Mouse (Mus musculus) forebrain, embryonic 14.5 days (tissue): ENCODE results near the gene Cdyl. TPM values are rescaled to one million over a fixed set of nuclear protein-coding genes. Genes with fewer than 3 reads are reported as not detected.

Experiments used
- ATAC-seq: fragments of 200-750 bp; cut with Nextera tagmentation; 2 replicates; pipeline ENCODE4 v1.8.0; 2017; ENCODE audit warnings: mild to moderate bottlenecking, moderate library complexity
- DNase-seq: peaks from one replicate; pipeline ENCODE4 v3.0.0-alpha.2; 2015; ENCODE audit warnings: low spot score
- H3K27ac ChIP-seq: fragments of 300-500 bp; sonication (generic); 2 replicates; pipeline ENCODE4 v1.5.1; 2014; ENCODE audit warnings: low read depth, mild to moderate bottlenecking, control low read depth, low read length, moderate library complexity
- H3K27me3 ChIP-seq: fragments of 300-500 bp; sonication (generic); replicated peaks from 2 replicates; pipeline ENCODE4 v1.6.1; 2014; ENCODE audit warnings: low read length, control low read depth, mixed read lengths; ENCODE audit not compliant: control insufficient read depth, insufficient read depth
- H3K36me3 ChIP-seq: fragments of 300-500 bp; sonication (generic); 2 replicates; pipeline ENCODE4 v1.6.1; 2014; ENCODE audit warnings: low read length, control low read depth; ENCODE audit not compliant: control insufficient read depth, insufficient read depth
- H3K4me1 ChIP-seq: fragments of 300-500 bp; sonication (generic); 2 replicates; pipeline ENCODE4 v1.6.1; 2014; ENCODE audit warnings: antibody characterized with exemption, low read length, control low read depth; ENCODE audit not compliant: control insufficient read depth, insufficient read depth
- H3K4me2 ChIP-seq: fragments of 300-500 bp; sonication (generic); 2 replicates; pipeline ENCODE4 v1.6.1; 2014; ENCODE audit warnings: mild to moderate bottlenecking, control low read depth, low read length
- H3K4me3 ChIP-seq: fragments of 300-500 bp; sonication (generic); 2 replicates; pipeline ENCODE4 v1.5.1; 2014; ENCODE audit warnings: low read depth, low read length, control low read depth
- H3K9ac ChIP-seq: fragments of 300-500 bp; sonication (generic); 2 replicates; pipeline ENCODE4 v1.6.1; 2014; ENCODE audit warnings: mild to moderate bottlenecking, low read length, control low read depth, moderate library complexity
- H3K9me3 ChIP-seq: fragments of 300-500 bp; sonication (generic); replicated peaks from 2 replicates; pipeline ENCODE4 v1.6.1; 2016; ENCODE audit warnings: low read length, control low read depth, mixed read lengths; ENCODE audit not compliant: control insufficient read depth
- WGBS: fragments of 180-500 bp; shearing (Covaris S2); extraction: QIAGEN DNeasy Blood & Tissue Kit; methylation state at CpG from one replicate; pipeline ENCODE4 v1.1.7; 2014; 5-methylcytosine and 5-hydroxymethylcytosine counted together
- polyA plus RNA-seq: library from polyadenylated mRNA; unstranded; fragments of >200 nt; fragmentation: Nextera tagmentation; extraction: Ambion mirVana; gene quantifications from 2 replicates; pipeline ENCODE4 v1.2.1, GENCODE M21; 2014

Gene Cdyl
- polyA plus RNA-seq, 1 experiment from 2014 or later = 4.5 TPM

GRCm38 (mm10) chr13:35742696-35743095 lies 83.1 kb downstream of the Cdyl start:
- peak overlapping the region; percentile 89 for H3K4me3 ChIP-seq
- H3K4me1 ChIP-seq = peaks cover 10% of the 10 kb centered on the region
- DNase-seq (no peak), ATAC-seq (no peak)
- peak overlapping the region; percentile 87 for H3K9ac ChIP-seq
- H3K36me3 ChIP-seq = no peaks in the 10 kb centered on the region
- no peak overlapping the region for H3K27ac ChIP-seq
- H3K27me3 ChIP-seq = peaks cover 24% of the 10 kb centered on the region
- peak overlapping the region; percentile 95 for H3K4me2 ChIP-seq
- WGBS = 25% methylated on average over 4 of the region's 4 CpGs
- peaks cover 9% of the 10 kb centered on the region; the same call in 1 of the 2 replicates for H3K9me3 ChIP-seq

GRCm38 (mm10) chr13:35743196-35743595 lies 83.6 kb downstream of the Cdyl start:
- 61% methylated on average over 1 of the region's 1 CpGs for WGBS
- peak overlapping the region; percentile 95; the same call in 1 of the 2 replicates for H3K4me2 ChIP-seq
- H3K27me3 ChIP-seq = peaks cover 24% of the 10 kb centered on the region
- no peak overlapping the region for H3K9ac ChIP-seq
- ATAC-seq (no peak), DNase-seq (no peak)
- no peaks in the 10 kb centered on the region for H3K36me3 ChIP-seq
- peaks cover 10% of the 10 kb centered on the region for H3K4me1 ChIP-seq
- H3K4me3 ChIP-seq = 0 out of 2 replicates have a peak overlapping the region, but pooled peaks have one; percentile 89
- peaks cover 12% of the 10 kb centered on the region; the same call in 1 of the 2 replicates for H3K9me3 ChIP-seq
- H3K27ac ChIP-seq = no peak overlapping the region

DNA sequence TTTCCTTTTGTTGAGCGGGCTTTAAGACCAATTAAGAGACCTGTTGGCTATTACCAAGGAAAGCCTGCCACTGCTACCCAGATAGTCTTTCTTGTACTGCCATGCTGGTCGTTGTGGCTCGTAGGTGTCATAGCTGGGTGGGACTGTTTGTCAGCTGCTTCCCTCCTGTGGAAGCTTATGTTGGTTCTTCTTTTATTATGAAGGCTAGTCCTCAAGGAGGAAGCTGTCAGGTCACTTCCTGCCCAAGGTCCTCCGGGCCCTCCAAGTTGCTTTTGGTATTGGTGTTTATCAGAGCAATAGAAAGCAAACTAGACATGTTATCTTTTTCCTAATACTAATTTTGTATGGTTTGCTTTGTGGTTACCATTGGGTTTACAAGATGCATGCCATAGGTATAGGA lies 89.6 kb downstream of the Cdyl start:
- H3K27ac ChIP-seq = no peak overlapping the region
- H3K27me3 ChIP-seq = no peaks in the 10 kb centered on the region
- H3K36me3 ChIP-seq = no peaks in the 10 kb centered on the region
- H3K4me2 ChIP-seq = no peak overlapping the region
- WGBS = 91% methylated on average over 4 of the region's 4 CpGs
- peaks cover 12% of the 10 kb centered on the region; the same call in 1 of the 2 replicates for H3K9me3 ChIP-seq
- DNase-seq (no peak), ATAC-seq (no peak)
- no peak overlapping the region for H3K4me3 ChIP-seq
- no peak overlapping the region for H3K9ac ChIP-seq
- no peaks in the 10 kb centered on the region for H3K4me1 ChIP-seq

DNA sequence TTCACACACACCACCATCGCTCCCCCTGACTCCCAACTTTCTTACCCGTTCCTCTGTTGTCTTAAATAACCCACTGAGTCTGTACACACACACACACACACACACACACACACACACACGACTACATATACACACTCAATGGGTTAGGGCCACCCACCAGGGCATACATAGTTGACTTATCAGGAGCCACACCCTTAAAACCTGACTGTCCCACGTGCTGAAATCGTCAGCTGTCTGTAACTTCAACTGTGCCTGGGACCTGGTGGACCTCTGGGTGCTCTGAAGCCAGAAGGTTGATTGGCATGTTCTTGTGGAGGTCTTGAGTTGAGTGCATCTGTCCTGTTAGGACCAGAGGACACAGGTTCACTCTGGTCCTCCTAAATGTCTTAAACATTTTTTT lies 90.0 kb downstream of the Cdyl start:
- DNase-seq = no peak
- WGBS = 82% methylated on average over 5 of the region's 5 CpGs

DNA sequence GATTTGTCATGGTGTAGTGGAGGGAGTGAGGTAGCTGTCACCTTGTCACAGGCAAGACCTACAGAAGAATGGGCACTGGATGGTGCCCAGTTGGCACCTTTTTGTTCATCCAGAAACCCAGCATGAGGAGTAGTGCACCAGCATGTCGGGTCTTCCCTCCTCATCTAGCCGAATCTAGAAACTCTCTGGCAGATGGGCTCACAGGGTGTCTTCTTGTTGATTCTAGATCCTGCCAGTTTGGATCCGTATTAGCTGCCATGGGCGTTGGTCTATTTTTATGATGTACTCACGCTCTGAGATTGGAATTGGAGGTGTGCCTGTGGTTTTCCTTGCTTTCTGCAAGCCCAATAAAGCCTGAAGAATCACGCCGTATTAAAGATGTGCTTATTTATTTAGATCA lies 92.4 kb downstream of the Cdyl start:
- H3K27me3 ChIP-seq = no peaks in the 10 kb centered on the region
- H3K9me3 ChIP-seq = peaks cover 8% of the 10 kb centered on the region; the same call in 1 of the 2 replicates
- H3K9ac ChIP-seq = no peak overlapping the region
- H3K4me2 ChIP-seq = no peak overlapping the region
- DNase-seq (no peak), ATAC-seq (no peak)
- H3K4me1 ChIP-seq = no peaks in the 10 kb centered on the region
- no peak overlapping the region for H3K4me3 ChIP-seq
- no peaks in the 10 kb centered on the region for H3K36me3 ChIP-seq
- WGBS = 90% methylated on average over 7 of the region's 7 CpGs
- no peak overlapping the region for H3K27ac ChIP-seq

More for the DNA sequence above, 90.0 kb downstream of the Cdyl start:
- Histone ChIP-seq H3K9me3 (peaks cover 12% of the 10 kb centered on the region; the same call in 1 of the 2 replicates), H3K4me2 (no peak overlapping the region), H3K36me3 (no peaks in the 10 kb centered on the region), H3K9ac (no peak overlapping the region), H3K27ac (no peak overlapping the region), H3K4me3 (no peak overlapping the region), H3K27me3 (no peaks in the 10 kb centered on the region), H3K4me1 (no peaks in the 10 kb centered on the region)
- ATAC-seq = no peak

- Histone ChIP-seq H3K27ac (no peak overlapping the region), H3K27me3 (no peaks in the 10 kb centered on the region), H3K9ac (no peak overlapping the region), H3K4me1 (no peaks in the 10 kb centered on the region), H3K4me2 (no peak overlapping the region), H3K36me3 (no peaks in the 10 kb centered on the region), H3K4me3 (no peak overlapping the region), H3K9me3 (no peaks in the 10 kb centered on the region)
- ATAC-seq (no peak), DNase-seq (no peak)
- WGBS = 96% methylated on average over 6 of the region's 6 CpGs
Observed at GRCm38 (mm10) chr13:35755002-35755401, 95.4 kb downstream of the Cdyl start.

GRCm38 (mm10) chr13:35755655-35756283 lies 96.1 kb downstream of the Cdyl start:
- Histone ChIP-seq H3K27ac (no peak overlapping the region), H3K4me2 (no peak overlapping the region), H3K36me3 (no peaks in the 10 kb centered on the region), H3K27me3 (no peaks in the 10 kb centered on the region), H3K9me3 (no peaks in the 10 kb centered on the region), H3K4me1 (no peaks in the 10 kb centered on the region), H3K4me3 (no peak overlapping the region), H3K9ac (no peak overlapping the region)
- ATAC-seq (no peak), DNase-seq (no peak)
- 86% methylated on average over 8 of the region's 8 CpGs for WGBS

GRCm38 (mm10) chr13:35756393-35757338 lies 97.0 kb downstream of the Cdyl start:
- Histone ChIP-seq H3K9ac (no peak overlapping the region), H3K27me3 (no peaks in the 10 kb centered on the region), H3K36me3 (no peaks in the 10 kb centered on the region), H3K4me2 (no peak overlapping the region), H3K27ac (no peak overlapping the region), H3K4me3 (no peak overlapping the region), H3K9me3 (no peaks in the 10 kb centered on the region), H3K4me1 (no peaks in the 10 kb centered on the region)
- ATAC-seq = no peak
- WGBS = 92% methylated on average over 21 of the region's 21 CpGs
- no peak for DNase-seq

DNA sequence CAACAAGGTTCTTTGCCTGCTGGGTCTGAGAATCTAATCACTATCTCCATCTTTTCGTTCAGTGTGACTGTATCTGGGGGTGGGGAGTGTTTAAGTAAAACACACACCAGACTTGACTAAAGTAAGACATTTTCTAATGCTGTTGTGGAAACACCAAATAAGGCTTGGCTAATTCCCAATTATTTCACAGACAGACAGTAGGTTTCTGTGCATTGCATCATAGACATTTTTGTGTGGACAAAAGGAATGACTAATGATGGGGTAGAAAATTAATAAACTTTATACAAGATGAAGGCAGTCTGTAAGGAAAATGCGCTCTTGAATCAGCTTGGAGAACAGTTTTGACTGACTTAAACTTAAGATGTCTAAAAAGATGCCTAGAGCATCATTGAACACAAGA lies 100.7 kb downstream of the Cdyl start:
- Histone ChIP-seq H3K27ac (no peak overlapping the region), H3K4me3 (no peak overlapping the region), H3K9me3 (no peaks in the 10 kb centered on the region), H3K4me2 (no peak overlapping the region), H3K4me1 (no peaks in the 10 kb centered on the region), H3K9ac (no peak overlapping the region), H3K36me3 (no peaks in the 10 kb centered on the region), H3K27me3 (no peaks in the 10 kb centered on the region)
- ATAC-seq (no peak), DNase-seq (no peak)
- WGBS = 92% methylated on average over 2 of the region's 2 CpGs
